Mouse (Mus musculus): Measurements from ENCODE around the gene Pitpnc1.

Gene Pitpnc1

DNA sequence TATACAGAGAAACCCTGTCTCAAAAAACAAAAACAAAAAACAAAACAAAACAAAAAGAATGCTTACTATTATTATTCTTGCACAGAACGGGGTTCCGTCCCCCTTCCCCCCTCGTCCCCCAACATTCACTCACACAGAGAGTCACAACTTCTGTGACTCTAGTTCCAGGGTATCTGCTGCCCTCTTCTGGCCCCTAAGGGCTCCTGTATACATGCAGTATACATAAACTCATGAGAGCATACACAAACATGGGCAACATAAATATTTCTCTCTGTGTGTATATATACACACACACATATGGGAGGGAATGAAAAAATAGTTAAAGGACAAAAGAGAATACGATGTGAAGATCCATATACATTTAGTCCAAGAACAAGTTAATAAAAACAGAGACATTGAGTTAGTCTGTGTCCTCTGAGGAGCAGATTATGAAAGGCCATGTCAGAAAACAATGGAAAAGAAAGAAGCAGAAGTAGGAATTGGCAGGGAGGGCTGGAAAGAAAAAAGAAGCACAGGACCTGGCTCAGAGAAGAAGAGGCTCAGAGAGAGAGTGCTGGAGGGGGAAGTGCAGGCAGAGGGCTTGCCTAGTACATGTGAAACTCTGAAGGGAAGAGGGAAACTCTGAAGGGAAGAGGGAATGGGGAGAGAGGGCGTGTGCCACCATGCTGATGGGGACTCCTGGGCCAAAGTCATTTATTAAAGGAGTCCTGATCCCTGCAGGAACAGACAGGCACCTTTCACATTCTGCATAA, 68.5 kb downstream of the Pitpnc1 start:
- no peak for DNase-seq

DNA sequence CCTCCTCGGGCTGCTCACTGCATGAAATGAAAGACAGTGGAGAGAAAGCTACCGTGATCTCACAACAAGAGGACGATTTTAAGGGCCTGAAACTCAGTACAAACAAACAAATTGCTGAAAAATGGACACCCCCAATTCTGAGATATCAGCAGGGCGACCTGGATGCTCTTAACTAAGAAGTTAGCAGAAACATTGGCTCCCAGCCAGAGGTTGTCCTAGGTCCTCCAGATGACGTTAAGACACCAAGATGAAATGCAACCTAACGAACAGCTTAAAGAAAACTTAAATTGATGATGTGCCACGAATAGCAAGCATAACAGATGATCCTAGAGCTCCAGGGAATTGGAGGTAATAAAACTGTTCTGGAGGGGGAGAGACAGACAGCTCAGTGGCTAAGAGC, 69.7 kb downstream of the Pitpnc1 start:
- DNase-seq, result no peak

DNA sequence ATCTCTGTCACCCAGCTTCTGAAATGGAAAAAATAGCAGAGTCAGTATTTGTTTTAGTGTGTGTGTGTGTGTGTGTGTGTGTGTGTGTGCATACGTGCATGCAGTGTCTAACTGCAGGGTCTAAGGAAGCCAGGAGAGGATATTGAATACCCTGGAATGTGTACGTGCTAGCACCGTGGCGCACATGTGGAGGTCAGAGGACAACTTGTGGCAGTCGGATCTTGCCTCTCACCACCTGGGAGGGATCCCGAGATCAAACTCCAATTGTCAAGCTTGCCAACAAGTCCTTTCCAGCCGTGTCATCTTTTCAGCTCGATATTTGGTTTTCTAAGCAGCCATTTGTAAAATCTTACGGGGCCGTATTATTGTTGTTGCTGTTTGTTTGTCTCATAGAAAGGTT, 70.5 kb downstream of the Pitpnc1 start:
- no peak for DNase-seq

DNA sequence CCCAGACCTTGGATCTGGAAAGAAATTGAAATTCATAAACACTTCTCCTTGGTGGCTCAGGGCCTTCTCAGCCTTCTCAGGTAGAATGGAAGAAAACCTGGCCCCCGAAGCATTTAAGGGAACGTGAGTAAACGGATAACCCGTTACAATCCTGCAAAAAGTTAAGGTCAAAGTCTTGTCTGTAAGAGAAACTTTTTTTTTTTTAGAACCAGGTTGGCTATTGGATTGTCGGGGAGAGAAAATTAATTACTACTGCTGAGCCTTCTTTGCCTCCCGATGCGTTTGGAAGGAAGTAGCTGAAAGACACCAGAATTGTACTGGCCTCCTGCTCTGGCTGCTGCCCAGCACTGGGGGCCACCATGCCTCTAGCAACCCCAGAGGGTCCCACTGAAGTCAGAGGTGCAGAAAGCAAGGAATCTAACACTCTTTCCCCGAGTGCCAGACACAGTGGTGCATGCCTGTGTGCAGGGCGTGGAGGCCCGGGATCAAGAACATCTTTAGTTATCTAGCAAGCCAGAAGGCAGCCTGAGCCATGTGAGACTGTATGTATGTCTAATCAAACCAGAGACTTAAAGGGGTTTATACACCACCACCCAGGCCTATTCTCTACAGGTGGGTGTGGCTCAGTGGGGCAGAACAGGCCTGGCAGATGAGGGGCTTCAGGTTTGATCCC, 73.0 kb downstream of the Pitpnc1 start:
- no peak for DNase-seq

DNA sequence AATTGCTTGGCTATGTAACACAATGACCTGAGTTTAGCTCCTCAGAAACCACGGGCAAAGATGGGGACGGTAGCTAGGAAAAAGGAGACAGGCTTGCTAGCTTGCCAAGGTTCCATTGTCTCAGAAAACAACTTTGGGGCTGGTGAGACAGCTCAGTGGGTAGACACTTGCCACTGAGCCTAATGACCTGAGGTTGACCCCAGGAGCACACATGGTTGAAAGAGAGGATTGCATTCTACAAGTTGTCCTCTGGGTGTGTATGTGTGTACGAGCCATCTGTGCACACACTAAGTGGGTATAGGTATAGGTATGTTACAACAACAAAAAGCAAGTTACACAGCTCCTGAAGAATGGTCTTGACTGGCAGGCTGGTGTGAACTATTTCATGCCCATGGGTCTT, 76.3 kb downstream of the Pitpnc1 start:
- no peak for DNase-seq

DNA sequence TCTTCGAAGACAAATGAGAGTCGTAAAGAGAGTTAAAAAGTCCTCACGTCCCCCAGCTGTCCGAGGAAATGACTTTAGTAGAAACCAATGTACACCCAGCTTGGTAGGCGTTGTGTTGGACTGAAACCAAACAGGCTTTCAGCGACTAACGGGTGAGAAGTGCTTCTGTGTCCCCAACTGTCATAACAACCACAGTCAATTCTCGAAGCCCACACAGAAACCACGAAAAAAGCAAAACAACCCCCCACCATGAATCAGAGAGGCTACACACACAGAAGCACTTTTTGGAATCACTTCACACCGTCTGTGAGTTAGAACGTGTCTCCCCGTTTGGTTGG, 76.7 kb downstream of the Pitpnc1 start:
- no peak for DNase-seq

DNA sequence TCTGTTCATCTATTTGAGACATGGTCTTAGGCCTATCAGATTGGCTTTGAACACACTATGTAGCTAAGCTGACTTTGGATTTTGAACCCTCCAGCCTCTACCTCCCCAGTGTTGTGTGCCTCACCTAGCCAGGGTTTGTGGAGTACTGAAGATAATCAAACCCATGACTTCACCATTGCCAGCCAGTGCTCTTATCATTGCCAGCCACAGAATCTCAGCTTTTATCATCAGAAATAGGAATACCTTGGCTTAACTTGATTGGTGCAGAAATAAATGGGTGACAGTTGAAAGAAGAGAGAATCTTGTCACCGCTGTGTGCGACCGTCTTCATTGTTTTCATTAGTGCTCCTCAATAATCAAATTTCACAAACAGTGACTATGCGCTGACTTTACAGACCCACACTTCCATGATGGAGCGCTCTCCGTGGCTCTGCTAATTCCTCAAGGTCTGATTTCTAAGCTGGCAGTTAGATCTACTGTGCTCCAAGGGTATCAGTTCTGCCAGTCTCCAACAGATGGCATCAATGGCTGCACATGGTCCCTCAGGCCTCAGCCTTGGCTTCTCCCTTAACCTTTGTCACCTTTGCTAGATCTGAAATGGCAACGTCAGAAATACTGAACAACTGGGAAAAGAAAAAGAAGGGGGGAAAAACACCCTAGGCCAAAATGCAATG, 77.2 kb downstream of the Pitpnc1 start:
- peak; percentile 21 to 47 for DNase-seq

DNA sequence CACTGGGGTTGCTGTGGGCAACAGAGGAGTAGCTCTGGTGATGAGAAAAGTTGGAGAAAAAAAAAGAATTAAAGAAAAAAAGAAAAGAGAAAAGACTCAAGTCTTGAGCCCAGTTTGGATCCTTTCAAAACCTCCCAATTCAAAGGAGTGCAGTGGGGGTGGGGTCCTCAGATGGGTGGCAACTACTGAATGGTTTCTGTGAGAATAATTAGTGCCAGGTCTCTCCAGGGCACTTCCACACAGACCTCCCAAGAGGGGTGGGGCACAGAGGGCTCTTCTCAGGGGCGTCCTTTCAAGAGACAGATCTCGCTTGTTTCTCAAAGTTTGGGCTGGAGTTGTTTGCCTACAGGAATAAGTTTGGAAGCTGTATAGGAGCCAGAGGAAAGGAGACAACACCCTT, 80.0 kb downstream of the Pitpnc1 start:
- no peak for DNase-seq

DNA sequence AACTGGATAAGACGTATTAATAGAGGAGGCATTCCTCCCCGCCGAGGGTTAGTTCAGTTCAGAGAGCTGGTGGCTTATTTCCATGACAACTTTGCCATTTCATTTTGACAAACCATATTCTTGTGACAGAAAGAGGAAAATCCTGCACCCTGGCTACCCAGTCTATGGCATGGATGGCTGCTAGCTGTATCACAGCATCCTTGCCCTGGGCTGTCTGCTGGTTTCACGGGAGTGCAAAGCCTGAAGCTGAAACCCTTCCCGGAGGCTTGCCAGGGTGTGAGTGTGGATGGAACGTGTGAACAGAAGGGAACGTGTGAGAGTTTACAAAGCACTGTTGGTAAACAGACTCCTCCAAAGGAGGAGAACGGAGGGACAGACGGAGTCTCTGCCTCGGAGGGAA, 80.5 kb downstream of the Pitpnc1 start:
- DNase-seq, result no peak

DNA sequence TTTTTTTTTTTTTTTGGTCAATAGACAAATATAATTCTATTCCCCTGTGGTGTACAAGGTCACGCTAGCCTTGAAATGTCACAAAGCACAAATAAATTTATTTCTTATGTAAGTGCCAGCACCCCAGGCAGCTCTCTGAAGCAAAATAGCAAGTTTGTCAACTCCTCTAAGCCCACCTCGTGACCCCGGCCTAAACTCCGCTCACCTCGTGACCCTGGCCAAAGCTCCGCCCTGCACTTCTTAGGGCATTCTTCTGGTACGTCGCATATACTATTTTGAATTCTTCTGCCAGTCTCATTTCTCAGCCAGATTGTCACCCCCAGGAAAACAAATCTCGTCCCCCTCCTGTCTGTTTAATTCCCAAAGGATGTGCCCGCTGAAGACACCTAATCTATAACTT, 84.0 kb downstream of the Pitpnc1 start:
- DNase-seq, result no peak

DNA sequence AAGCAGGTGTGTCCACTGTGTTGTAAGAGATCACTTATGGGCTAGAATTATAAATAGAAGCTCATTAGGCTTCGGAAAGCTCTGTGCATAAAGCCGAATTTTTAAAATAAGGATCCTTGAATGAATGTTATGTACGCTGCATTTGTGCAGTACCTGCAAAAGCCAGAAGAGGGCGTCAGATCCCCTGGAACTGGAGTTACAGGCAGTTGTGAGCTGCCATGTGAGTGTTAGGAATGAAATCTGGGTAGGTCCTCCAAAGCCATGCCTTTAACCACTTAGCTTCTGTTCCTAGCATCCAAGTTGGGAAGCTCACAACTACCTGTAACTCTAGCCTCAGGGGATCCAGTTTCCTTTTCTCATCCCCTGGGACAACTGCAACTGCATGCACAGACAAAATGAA, 85.2 kb downstream of the Pitpnc1 start:
- peak in 1 of 2 experiments; percentile 31 for DNase-seq

DNA sequence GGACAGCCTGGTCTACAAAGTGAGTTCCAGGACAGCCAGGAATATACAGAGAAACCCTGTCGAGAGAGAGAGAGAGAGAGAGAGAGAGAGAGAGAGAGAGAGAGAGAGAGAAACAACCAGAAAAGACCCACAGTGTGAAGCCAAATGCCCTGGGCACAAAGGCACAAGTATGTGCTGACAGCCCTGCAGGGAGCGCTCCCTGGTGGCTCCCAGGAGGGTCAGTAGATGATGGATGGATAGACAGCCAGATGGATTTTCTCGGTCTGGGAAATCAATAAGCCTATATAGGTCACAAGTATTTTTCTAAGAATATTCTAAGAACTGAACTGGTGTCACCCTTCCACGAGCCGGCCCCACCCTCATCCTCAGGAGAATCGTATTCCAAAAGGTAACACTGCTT, 86.5 kb downstream of the Pitpnc1 start:
- DNase-seq, result no peak

DNA sequence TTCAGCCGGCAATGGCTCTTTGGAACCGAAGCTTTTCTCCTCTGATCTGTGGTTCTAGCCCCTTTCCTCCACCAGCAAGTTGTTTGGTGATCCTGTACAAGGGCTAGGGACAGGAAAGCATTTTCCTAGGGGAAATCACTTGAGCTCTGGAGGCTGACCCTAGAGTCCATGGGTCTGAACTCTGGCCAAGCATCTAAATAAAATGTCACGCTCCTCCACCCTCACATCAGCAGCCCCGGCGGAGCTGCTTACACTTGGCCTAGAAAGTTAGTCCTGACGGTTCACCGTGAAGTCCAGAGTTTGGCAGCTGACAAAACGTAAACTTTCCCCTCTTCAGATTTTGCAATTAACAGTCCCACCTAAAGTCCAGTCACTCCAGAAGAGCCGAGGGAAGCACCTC, 90.5 kb downstream of the Pitpnc1 start:
- DNase-seq, result no peak

DNA sequence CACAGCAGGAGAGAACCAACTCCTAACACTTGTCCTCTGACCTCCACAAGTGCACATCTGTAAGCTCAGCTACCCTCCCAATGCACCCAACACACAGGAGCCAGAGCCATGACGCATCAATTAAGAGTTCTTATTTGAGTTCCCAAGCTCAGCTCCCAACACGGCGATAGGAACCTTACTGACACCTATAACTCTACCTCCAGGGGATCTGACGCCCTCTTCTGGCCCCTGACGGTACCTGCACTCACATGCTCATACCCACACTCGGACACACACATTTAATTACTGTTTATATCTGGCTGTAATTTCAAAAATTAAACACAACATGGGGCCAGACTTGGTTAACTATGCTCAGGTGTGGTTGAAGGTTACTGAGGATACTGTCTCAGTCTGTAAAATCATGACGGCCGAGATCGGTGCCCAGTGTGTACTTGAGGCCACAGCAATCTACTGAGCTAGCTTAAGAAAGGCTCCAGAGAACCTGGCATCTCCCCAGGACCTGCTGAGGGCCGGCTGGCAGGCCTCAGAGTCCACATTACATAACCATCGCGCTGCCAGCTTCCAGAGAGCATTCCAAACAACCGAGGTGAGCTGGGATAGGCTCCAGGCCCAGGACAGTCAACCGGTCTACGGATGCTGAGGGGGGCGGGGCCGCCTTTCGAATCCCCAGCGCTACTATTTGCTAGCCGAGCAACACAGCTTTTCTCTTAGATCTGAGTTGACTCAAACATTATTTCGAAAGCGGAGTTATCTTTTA, 91.2 kb downstream of the Pitpnc1 start:
- DNase-seq, result no peak

DNA sequence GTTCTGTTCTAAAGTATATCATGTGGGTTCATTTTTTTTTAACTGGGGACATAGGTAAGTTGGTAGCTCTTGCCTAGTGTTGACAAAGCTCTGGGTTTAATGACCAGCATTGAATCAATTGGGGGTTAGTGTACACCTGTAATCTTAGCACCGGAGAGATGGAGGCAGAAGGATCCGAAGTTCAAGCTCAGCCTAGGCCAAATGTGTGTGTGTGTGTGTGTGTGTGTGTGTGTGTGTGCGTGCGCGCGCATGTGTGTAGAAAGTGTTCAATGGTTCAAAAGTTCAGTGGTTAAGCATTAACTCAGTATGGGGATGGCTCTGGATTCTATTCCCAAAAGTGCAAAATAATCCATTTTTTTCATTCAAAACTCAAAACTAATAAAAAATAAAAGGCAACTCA, 93.2 kb downstream of the Pitpnc1 start:
- DNase-seq, result no peak

DNA sequence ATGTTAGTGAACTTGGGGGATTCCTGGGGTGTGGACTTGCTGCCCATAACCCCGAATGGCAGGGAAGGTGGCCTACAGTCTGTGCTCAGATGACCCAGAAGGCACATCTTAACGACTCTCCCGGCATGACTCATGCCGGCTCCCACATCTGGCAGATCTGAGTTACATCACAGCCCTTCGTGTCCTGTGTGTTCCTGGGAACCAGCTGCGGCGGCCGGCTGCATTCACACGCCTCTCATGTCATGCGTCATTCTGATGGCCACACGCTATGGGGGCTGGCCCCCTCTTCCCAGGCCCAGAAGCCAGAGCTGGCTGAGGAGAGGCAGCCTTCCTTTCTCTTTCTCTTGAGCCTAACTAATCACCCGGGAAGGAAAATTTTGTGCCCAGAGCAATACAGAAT, 94.2 kb downstream of the Pitpnc1 start:
- no peak for DNase-seq

DNA sequence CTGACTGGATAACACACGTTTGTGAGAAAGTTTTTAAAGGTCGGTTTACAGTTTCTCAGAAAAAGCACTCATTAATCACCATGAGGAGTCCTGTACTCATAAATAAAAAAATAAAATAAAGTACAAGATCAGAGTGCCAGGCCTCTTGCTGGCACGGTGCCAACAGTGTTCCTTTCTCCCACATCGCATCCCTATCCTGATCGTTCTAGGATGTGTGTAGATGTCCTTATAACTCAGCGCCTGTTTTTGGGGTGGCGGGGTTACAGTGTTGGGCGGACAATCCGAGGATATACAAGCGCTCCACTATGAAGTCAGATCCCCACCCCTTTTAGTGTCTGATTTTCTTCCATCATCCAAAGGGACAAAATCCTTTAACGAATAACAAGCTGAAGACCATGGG, 94.7 kb downstream of the Pitpnc1 start:
- DNase-seq, result no peak

DNA sequence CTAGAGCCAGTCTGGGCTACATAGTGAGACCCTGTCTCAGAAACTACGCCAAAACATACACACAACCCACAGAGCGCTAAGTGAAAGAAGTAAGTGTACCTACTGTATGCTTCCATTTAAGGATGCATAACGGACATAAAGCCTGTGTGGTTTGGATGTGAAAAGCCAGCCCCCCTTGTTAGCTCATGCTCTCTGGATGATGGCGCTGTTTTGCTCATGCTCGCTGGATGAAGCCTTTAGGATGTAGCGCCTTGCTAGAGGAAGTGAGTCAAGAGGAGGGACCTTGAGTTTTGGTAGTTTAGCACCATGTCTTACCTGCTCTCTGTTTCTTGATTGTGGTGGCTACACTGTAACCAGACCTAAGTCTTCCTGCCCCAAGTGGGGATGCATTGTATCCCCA, 96.9 kb downstream of the Pitpnc1 start:
- DNase-seq, result no peak

DNA sequence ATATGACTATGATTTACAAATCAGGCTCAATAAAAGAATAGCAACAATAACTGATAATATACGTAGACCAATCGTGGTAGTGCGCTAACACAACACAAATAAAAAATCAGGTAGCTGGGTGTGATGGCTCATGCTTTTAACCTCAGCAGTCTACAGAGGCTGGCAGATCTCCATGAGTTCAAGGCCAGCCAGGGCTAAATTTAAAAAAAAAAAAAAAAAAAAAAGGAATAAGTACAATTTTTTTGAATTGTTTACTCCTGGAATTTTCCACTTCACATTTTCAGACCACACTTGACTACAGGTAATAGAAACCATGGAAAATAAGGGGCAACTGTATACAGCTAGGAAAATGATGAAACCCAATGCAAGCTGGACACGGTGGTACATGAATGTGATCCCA, 97.3 kb downstream of the Pitpnc1 start:
- DNase-seq, result no peak

DNA sequence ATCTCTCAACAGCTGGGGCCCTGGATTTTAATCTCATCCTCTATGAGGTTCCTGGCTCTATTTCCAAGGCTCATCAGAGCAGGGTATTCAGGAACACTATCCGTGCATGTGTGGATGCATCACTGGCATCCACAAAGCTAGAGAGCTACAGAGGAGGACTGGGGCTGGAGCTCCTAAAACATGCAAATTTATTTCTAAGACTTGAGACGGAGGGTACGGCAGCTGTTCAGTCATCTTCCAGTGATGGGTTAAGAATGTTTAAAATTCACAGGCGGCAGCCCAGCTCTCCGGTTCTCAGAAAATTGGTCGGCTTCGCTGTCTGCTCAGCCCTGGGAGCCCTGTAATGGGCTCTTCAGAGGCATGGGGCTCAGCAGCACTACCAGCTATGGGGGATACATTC, 97.8 kb downstream of the Pitpnc1 start:
- DNase-seq, result no peak

DNA sequence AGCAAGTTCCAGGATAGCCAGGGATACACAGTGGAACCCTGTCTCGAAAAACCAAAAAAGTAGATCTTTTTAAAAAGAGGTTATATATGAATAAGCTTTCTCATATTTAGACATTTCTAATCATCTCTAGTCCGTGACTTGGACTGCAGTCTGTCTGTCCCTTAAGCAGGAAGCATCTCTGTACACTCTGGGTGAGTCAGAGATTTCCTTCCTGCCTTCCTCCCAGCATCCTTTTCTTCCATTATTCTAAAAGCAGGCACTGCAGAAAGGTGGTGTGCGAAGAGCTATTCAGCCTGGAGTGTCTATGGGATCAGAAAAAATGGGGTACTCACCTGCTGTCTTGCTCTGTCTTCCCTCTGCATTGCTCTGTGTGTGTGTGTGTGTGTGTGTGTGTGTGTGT, 100.0 kb downstream of the Pitpnc1 start:
- no peak for DNase-seq

DNA sequence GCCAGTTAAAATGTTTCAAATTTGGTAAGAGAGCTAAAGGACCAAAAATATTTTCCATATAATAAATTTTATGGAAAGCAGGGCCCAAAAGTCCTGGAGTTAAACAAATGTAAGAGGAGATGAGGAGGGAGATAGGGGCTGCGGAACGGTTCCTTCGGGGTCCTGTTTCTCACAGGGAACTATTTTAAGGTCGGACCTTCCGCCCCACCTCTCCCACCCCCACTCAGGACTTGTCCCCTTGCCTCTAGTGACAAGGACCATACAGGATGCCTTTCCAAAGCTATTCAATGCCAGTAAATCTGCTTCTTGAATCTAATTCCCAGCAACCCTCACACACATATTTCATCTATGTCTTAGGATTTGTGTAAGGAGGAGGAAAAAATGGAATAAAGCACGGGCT, 100.8 kb downstream of the Pitpnc1 start:
- DNase-seq, result no peak

DNA sequence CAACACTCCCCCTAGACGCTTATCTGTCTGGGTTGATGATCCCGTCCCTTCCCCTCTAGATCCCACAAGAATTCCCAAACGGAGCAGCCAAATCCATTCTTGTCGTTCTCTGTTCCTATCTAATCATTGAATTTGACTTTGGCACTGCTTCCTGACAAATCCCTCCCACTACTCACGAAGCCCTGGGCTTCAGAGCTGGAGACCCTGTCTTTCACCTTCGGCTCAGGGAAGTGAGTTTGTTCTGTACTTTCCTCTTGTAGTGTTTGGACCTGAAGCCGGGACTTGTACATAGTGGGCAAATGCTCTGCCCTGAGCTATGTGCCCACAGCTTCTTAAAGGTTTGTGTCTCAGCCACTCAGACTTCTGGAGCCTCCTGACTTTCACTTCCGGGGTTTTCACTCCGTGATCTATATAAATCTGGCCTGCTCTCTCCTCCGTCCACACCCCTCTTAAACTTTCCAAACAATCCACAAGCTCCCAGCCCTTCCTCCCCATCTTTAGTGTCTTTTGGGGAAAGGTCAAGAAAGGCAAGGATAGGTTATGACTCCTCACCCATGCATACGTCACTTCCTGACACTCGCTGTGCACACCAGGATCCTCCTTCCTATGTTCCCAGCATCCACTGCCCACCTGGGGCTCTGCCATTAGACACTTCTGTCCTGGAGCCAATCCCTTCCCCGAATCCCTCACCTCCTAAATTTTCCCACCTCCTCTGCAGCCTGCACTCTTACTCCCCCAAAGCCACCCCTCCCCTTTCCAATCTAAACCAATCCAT, 104.4 kb downstream of the Pitpnc1 start:
- DNase-seq, result no peak

All from thymus, adult 18-20 months (tissue).